Mouse (Mus musculus) G1E (cell line): ENCODE measurements around the gene Add1. TPM values are rescaled to one million over a fixed set of nuclear protein-coding genes. Genes with fewer than 3 reads are reported as not detected.
"Not testable (repeated sequence)": the region's sequence is repeated elsewhere in the genome, so short reads cannot be mapped to it uniquely, and the experiment has no call there.

Source experiments
- ATAC-seq: 2 replicates; pipeline ENCODE4 v1.8.0; 2016; ENCODE audit warnings: mild to moderate bottlenecking; ENCODE audit not compliant: insufficient number of reproducible peaks, poor library complexity, low FRiP score, severe bottlenecking; ENCODE audit errors: extremely low read depth
- DNase-seq: peaks from one replicate; pipeline ENCODE4 v3.0.0; 2012; ENCODE audit warnings: low spot score
- H3K27me3 ChIP-seq: 2 replicates; pipeline ENCODE4 v1.6.1; 2012; ENCODE audit warnings: mild to moderate bottlenecking, low read length, inconsistent platforms; ENCODE audit not compliant: insufficient read depth
- H3K36me3 ChIP-seq: replicated peaks from 2 replicates; pipeline ENCODE3; 2012; ENCODE audit warnings: mild to moderate bottlenecking, inconsistent platforms
- H3K4me1 ChIP-seq: 2 replicates; pipeline ENCODE4 v1.6.1; 2012; ENCODE audit warnings: low read depth, low read length, inconsistent platforms, mixed read lengths; ENCODE audit not compliant: insufficient read depth
- H3K4me3 ChIP-seq: 2 replicates; pipeline ENCODE4 v1.5.1; 2012; ENCODE audit warnings: low read depth, mild to moderate bottlenecking, inconsistent platforms, low read length, moderate library complexity, mixed read lengths
- H3K9me3 ChIP-seq: replicated peaks from 2 replicates; pipeline ENCODE4 v1.6.1; 2012; ENCODE audit warnings: inconsistent platforms
- CTCF ChIP-seq: IDR thresholded peaks from 2 replicates; pipeline ENCODE4 v1.5.1; 2012; ENCODE audit warnings: low read depth, low read length, inconsistent platforms, mixed read lengths
- GATA1 ChIP-seq: IDR thresholded peaks from 2 replicates; pipeline ENCODE4 v1.6.1; 2012; ENCODE audit warnings: borderline replicate concordance, low read length, inconsistent platforms, mixed read lengths
- GATA2 ChIP-seq: IDR thresholded peaks from 2 replicates; pipeline ENCODE4 v1.6.1; 2012; ENCODE audit warnings: low read depth, low read length, inconsistent platforms, borderline replicate concordance
- POLR2AphosphoS5 ChIP-seq: IDR thresholded peaks from 2 replicates; pipeline ENCODE4 v1.6.1; 2012; ENCODE audit warnings: low read depth, low read length, inconsistent platforms; ENCODE audit not compliant: insufficient replicate concordance
- TAL1 ChIP-seq: conservative IDR thresholded peaks from 2 replicates; pipeline ENCODE4 v1.6.1; 2012; ENCODE audit warnings: low read depth, low read length, inconsistent platforms, mixed read lengths
- polyA plus RNA-seq: library from polyadenylated mRNA; stranded (reverse); fragments of >175 nt; gene quantifications from 2 replicates; pipeline ENCODE4 v1.2.3, GENCODE M21; 2012
- total RNA-seq, 2 experiments: library from RNA; stranded (forward) in 1 of 2; stranded (reverse) in 1 of 2; fragments of 200-1000 nt in 1 of 2; fragments of >200 nt in 1 of 2; fragmentation: Nextera tagmentation in 1 of 2; gene quantifications; 2 replicates each; pipeline ENCODE4 v1.2.3; 2014 to 2017

The Add1 gene
- total and polyA plus RNA-seq, 3 experiments = 103 to 257 (median 158) TPM

DNA sequence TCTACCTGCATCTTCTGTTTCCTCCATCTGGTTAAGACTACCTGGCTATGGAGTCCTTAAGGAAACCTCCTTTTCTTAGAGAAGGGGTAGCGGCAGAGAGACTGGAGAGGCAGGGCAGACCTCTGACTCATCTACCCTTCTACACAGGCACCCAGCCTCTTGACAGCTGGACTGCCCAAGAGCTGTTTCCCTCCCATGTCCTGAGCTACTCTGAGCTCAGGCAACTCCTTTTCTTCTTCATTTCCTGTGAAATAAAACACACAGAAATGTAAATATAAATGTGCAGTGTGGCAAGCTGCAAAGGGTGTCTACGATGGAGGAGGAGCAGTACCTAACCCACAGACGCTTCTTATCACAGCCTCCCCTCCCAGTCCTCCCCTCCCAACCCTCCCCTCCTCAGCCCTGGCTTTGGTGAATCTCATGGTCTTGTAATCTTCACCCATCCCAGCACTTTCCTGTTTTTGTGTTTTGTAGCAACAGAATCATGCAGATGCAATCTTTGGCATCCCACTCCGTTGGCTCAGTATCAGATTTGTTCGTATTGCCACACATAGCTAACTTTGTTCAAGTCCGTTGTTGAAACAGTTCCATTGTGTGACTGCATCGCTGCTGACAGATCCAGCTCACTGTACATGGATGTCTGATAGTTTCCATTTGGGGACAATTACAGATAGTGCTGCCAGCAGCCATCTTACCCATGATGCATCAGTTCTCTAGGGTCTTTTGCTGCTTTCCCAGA lies 7.8 kb upstream of the Add1 start:
- no peak for TF ChIP-seq TAL1
- TF ChIP-seq GATA1 = no peak
- TF ChIP-seq GATA2 = no peak
- TF ChIP-seq POLR2AphosphoS5 = no peak
- no peak for TF ChIP-seq CTCF
- no peaks in the 10 kb centered on the region for H3K9me3 ChIP-seq
- H3K4me1 ChIP-seq = peaks cover 25% of the 10 kb centered on the region
- H3K36me3 ChIP-seq = peaks cover 23% of the 10 kb centered on the region
- no peak overlapping the region for H3K4me3 ChIP-seq
- no peak for ATAC-seq
- DNase-seq = no peak
- H3K27me3 ChIP-seq = no peaks in the 10 kb centered on the region

DNA sequence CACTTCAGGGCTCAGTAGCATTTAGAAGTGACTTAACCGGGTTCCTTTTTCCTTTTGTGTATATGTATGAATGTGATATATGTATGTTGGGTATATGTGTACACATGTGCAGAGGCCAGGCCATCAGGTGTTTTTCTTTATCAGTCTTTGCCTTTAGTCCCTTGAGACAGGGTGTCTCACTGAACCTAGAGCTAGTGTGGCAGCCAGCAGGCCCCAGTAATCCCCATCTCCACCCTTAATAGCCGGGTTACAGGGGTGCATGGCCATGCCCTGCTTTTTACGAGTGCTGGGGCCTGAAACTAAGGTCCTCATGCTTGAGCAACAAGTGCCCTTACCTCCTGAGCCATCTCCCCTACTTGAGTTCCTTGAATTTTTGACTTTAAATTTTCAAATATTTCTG lies 1.9 kb upstream of the Add1 start:
- ATAC-seq (no peak), DNase-seq (no peak)
- no peaks in the 10 kb centered on the region for H3K9me3 ChIP-seq
- H3K4me3 ChIP-seq = no peak overlapping the region
- no peaks in the 10 kb centered on the region for H3K27me3 ChIP-seq
- H3K4me1 ChIP-seq = peaks cover 42% of the 10 kb centered on the region
- TF ChIP-seq POLR2AphosphoS5 (no peak), TAL1 (no peak), GATA2 (no peak), CTCF (no peak), GATA1 (no peak)
- H3K36me3 ChIP-seq = peaks cover 3% of the 10 kb centered on the region

GRCm38 (mm10) chr5:34572568-34572967 lies 896 bp upstream of the Add1 start:
- H3K9me3 ChIP-seq, H3K27me3 ChIP-seq, ATAC-seq, DNase-seq: not testable (repeated sequence)
- peaks cover 12% of the 10 kb centered on the region for H3K36me3 ChIP-seq
- H3K4me1 ChIP-seq = peaks cover 52% of the 10 kb centered on the region
- peak overlapping the region; percentile 89 for H3K4me3 ChIP-seq

GRCm38 (mm10) chr5:34574721-34575120 lies 1.3 kb downstream of the Add1 start:
- H3K27me3 ChIP-seq = no peaks in the 10 kb centered on the region
- TF ChIP-seq CTCF (no peak), TAL1 (no peak), GATA2 (no peak), GATA1 (no peak)
- H3K36me3 ChIP-seq = peaks cover 20% of the 10 kb centered on the region
- no peaks in the 10 kb centered on the region for H3K9me3 ChIP-seq
- H3K4me3 ChIP-seq = peak overlapping the region; percentile 89
- H3K4me1 ChIP-seq = peaks cover 67% of the 10 kb centered on the region
- DNase-seq (peak; percentile 49), ATAC-seq (no peak)

DNA sequence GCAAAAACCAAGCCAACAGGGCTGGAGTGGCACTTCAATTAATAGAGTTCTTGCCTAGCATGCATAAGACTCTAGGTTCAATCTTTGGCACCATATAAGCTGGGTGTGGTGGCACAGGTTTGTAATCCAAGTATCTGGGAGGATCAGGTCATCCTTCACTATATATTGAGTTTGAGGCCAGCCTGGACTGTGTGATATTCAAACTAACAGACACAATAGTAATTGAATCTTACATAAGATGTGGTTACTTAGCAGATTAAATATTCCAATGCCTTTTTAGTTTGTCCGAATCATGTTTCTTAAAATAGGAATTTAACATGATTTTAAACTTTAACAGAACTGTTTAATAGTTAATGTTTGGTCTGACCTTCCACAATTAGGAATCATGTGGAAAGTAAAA lies 2.8 kb downstream of the Add1 start:
- Histone ChIP-seq H3K9me3 (no peaks in the 10 kb centered on the region), H3K36me3 (peaks cover 20% of the 10 kb centered on the region), H3K4me1 (peaks cover 64% of the 10 kb centered on the region), H3K4me3 (no peak overlapping the region), H3K27me3 (no peaks in the 10 kb centered on the region)
- ATAC-seq (no peak), DNase-seq (no peak)
- TF ChIP-seq GATA2 = no peak
- no peak for TF ChIP-seq TAL1
- no peak for TF ChIP-seq POLR2AphosphoS5
- no peak for TF ChIP-seq CTCF
- no peak for TF ChIP-seq GATA1

- no peak overlapping the region for H3K4me3 ChIP-seq
- no peaks in the 10 kb centered on the region for H3K9me3 ChIP-seq
- H3K27me3 ChIP-seq = no peaks in the 10 kb centered on the region
- H3K4me1 ChIP-seq = peaks cover 67% of the 10 kb centered on the region
- DNase-seq (no peak), ATAC-seq (no peak)
- TF ChIP-seq TAL1 = no peak
- no peak for TF ChIP-seq GATA2
- TF ChIP-seq CTCF = no peak
- no peak for TF ChIP-seq POLR2AphosphoS5
- no peak for TF ChIP-seq GATA1
- H3K36me3 ChIP-seq = peaks cover 20% of the 10 kb centered on the region
Observed at GRCm38 (mm10) chr5:34578038-34578655, 4.7 kb downstream of the Add1 start.

DNA sequence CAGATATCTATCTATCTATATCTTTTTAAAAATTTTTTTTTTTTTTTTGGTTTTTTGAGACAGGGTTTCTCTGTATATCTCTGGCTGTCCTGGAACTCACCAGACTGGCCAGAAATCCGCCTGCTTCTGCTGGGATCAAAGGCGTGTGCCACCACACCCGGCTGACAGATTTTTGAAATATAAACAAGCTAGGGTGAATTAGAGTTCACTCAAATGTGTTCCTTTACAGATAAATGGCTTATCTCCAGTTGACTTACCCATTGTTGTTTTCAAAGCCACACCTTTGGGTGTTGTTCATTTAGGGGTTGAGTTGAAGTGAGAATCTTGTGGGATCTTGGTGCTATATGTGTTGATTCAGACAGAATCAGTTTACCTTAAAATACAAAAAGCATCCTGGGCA lies 5.9 kb downstream of the Add1 start:
- peak; percentile 52 for ATAC-seq
- H3K4me3 ChIP-seq = no peak overlapping the region
- no peaks in the 10 kb centered on the region for H3K27me3 ChIP-seq
- peaks cover 30% of the 10 kb centered on the region for H3K36me3 ChIP-seq
- peaks cover 76% of the 10 kb centered on the region for H3K4me1 ChIP-seq
- no peaks in the 10 kb centered on the region for H3K9me3 ChIP-seq
- TF ChIP-seq GATA2 = no peak
- peak; percentile 43; the same call in 1 of the 2 replicates for TF ChIP-seq TAL1
- peak; percentile 30 for DNase-seq

- H3K36me3 ChIP-seq = peaks cover 35% of the 10 kb centered on the region
- H3K27me3 ChIP-seq, H3K9me3 ChIP-seq: not testable (repeated sequence)
- ATAC-seq = peak; percentile 68
- DNase-seq = peak; percentile 50
- peak overlapping the region; percentile 51; the same call in 1 of the 2 replicates for H3K4me3 ChIP-seq
- peaks cover 56% of the 10 kb centered on the region for H3K4me1 ChIP-seq
Observed at GRCm38 (mm10) chr5:34581671-34582313, 8.3 kb downstream of the Add1 start.
